ENCODE assay signal across 15 mouse cellular contexts in genomic region chr14:47646246-47646645, GRCm38 (mm10). TPM values are rescaled to one million over a fixed set of nuclear protein-coding genes. Genes with fewer than 3 reads are reported as not detected.
A peak's percentile ranks its signal among the peaks of the same experiment; 100 is the strongest.
DNase-seq lines count a peak whose midpoint lies in the region; ATAC-seq and TF ChIP-seq lines count a peak whose summit lies in the region.
"Had no signal": no experiment of that assay in that cellular context is flagged by ENCODE, and none has a peak within 500 bp of the region (broad histone marks: within the 10 kb centered on the region; RNA-seq: fewer than 3 reads in every experiment).

No protein-coding gene starts in this region.

- DNase-seq in embryo, embryonic 10 days (ENCODE audit: low spot score): peak; percentile 16
- no peak for DNase-seq in embryo, embryonic 9.5 days (ENCODE audit: extremely low spot score)
- peak; percentile 31 for DNase-seq in heart, postnatal 0 days (ENCODE audit: low spot score)
- peak; percentile 39 for DNase-seq in lung, embryonic 14.5 days
- no peak for DNase-seq in lung, postnatal 14 days
- DNase-seq in adrenal gland, postnatal 36 days: peak; percentile 50 to 62
- DNase-seq: cerebellum, adult 9-10 months; lung, adult 18-20 months had no signal

- no peak overlapping the region for H3K4me2 ChIP-seq in heart, postnatal 0 days (ENCODE audit: low read depth, low read length)
- H3K4me2 ChIP-seq in heart, embryonic 11.5 days: no peak overlapping the region
- no peak overlapping the region for H3K4me2 ChIP-seq in lung, embryonic 14.5 days
- H3K4me2 ChIP-seq: hindbrain, embryonic 13.5 days; liver, embryonic 11.5 days had no signal

- no peak overlapping the region for H3K9ac ChIP-seq in heart, postnatal 0 days (replicated peaks; ENCODE audit: low read depth, low read length)
- no peak overlapping the region for H3K9ac ChIP-seq in heart, embryonic 11.5 days (ENCODE audit: low read depth, low read length)
- H3K9ac ChIP-seq in lung, embryonic 14.5 days: no peak overlapping the region
- H3K9ac ChIP-seq: hindbrain, embryonic 13.5 days had no signal

- H3K27ac ChIP-seq in heart, postnatal 0 days (ENCODE audit: low read depth): no peak overlapping the region
- no peak overlapping the region for H3K27ac ChIP-seq in heart, embryonic 11.5 days (ENCODE audit: low read depth, low read length)
- H3K27ac ChIP-seq in lung, embryonic 14.5 days (ENCODE audit: low read depth): no peak overlapping the region
- H3K27ac ChIP-seq: hindbrain, embryonic 13.5 days; macrophage; midbrain, embryonic 10.5 days; stomach, postnatal 0 days had no signal

- no peak overlapping the region for H3K4me3 ChIP-seq in heart, postnatal 0 days (ENCODE audit: low read depth, low read length)
- no peak overlapping the region for H3K4me3 ChIP-seq in heart, embryonic 11.5 days (ENCODE audit: low read depth, low read length)
- H3K4me3 ChIP-seq in lung, embryonic 14.5 days (ENCODE audit: low read depth, low read length): no peak overlapping the region
- H3K4me3 ChIP-seq: hindbrain, embryonic 13.5 days; midbrain, embryonic 10.5 days had no signal

- 38% methylated on average over 5 of the region's 5 CpGs for WGBS in heart, postnatal 0 days
- 36% methylated on average over 5 of the region's 5 CpGs for WGBS in heart, embryonic 11.5 days (ENCODE audit: insufficient replicate concordance)
- 22% methylated on average over 5 of the region's 5 CpGs for WGBS in lung, embryonic 14.5 days

- no peak for ATAC-seq in heart, postnatal 0 days (ENCODE audit: insufficient read depth, low read depth)
- ATAC-seq in heart, embryonic 11.5 days (replicated peaks; ENCODE audit: insufficient number of reproducible peaks, low FRiP score, low TSS enrichment): no peak
- ATAC-seq in lung, embryonic 14.5 days (ENCODE audit: insufficient read depth): no peak
- ATAC-seq: forebrain, embryonic 16.5 days had no signal

- H3K36me3 ChIP-seq in heart, postnatal 0 days (replicated peaks; ENCODE audit: control insufficient read depth, insufficient read depth, low read length): no peaks in the 10 kb centered on the region
- H3K36me3 ChIP-seq in heart, embryonic 11.5 days (ENCODE audit: control insufficient read depth, insufficient read depth, low read length): no peaks in the 10 kb centered on the region
- no peaks in the 10 kb centered on the region for H3K36me3 ChIP-seq in lung, embryonic 14.5 days (ENCODE audit: insufficient read depth)
- H3K36me3 ChIP-seq: hindbrain, embryonic 13.5 days; midbrain, embryonic 10.5 days had no signal

- H3K9me3 ChIP-seq in heart, postnatal 0 days (replicated peaks; ENCODE audit: control insufficient read depth, low read length): no peaks in the 10 kb centered on the region
- H3K9me3 ChIP-seq in heart, embryonic 11.5 days (replicated peaks; ENCODE audit: control insufficient read depth, low read length): no peaks in the 10 kb centered on the region
- H3K9me3 ChIP-seq in lung, embryonic 14.5 days (ENCODE audit: low read depth, low read length): no peaks in the 10 kb centered on the region
- H3K9me3 ChIP-seq: hindbrain, embryonic 13.5 days; midbrain, embryonic 10.5 days had no signal

- no peak for TF ChIP-seq EP300 in heart, postnatal 0 days (IDR thresholded peaks at IDR 0.05; ENCODE audit: low read depth)

- peaks cover 13% of the 10 kb centered on the region; the same call in 1 of the 2 replicates for H3K4me1 ChIP-seq in heart, postnatal 0 days (ENCODE audit: control insufficient read depth, insufficient read depth)
- H3K4me1 ChIP-seq in heart, embryonic 11.5 days (ENCODE audit: control insufficient read depth, insufficient read depth, low read length): peaks cover 9% of the 10 kb centered on the region; the same call in 1 of the 2 replicates
- 0 out of 2 replicates have a peak, but pooled peaks cover 6% of the 10 kb centered on the region for H3K4me1 ChIP-seq in lung, embryonic 14.5 days (ENCODE audit: insufficient read depth)

- no peak for TF ChIP-seq CTCF in heart, postnatal 0 days (IDR thresholded peaks at IDR 0.05; ENCODE audit: low read depth)
- TF ChIP-seq CTCF in lung, embryonic 14.5 days (IDR thresholded peaks at IDR 0.05; ENCODE audit: low read depth): no peak

- no peaks in the 10 kb centered on the region for H3K27me3 ChIP-seq in heart, postnatal 0 days (ENCODE audit: control insufficient read depth, insufficient read depth, low read length)
- H3K27me3 ChIP-seq in heart, embryonic 11.5 days (ENCODE audit: control insufficient read depth, insufficient read depth, low read length): no peaks in the 10 kb centered on the region
- H3K27me3 ChIP-seq in lung, embryonic 14.5 days (ENCODE audit: insufficient read depth, low read length): no peaks in the 10 kb centered on the region

RNA-seq across cellular contexts. Expression of gene Ktn1, which starts 2.0 kb away (rescaled TPM):
- 31.7 and 35.6 TPM in 2 replicates for total RNA-seq in heart, postnatal 0 days (2014; rRNA removed; ENCODE audit: low replicate concordance)
- polyA plus RNA-seq in heart, postnatal 0 days (2015; fragmentation: Nextera tagmentation; extraction: Ambion mirVana): 104 and 107 TPM in 2 replicates
- 96.6 and 105 TPM in 2 replicates for polyA plus RNA-seq in heart, embryonic 11.5 days (2014; fragmentation: Nextera tagmentation; extraction: Ambion mirVana)
- polyA plus RNA-seq in lung, embryonic 14.5 days (2014; fragmentation: Nextera tagmentation; extraction: Ambion mirVana): 68.7 and 72.6 TPM in 2 replicates
- total RNA-seq in adrenal gland, postnatal 36 days (2021): 10 to 100 TPM; 58.5 to 63.3 TPM

Comparison
In these comparisons a context has a peak if more than half of its experiments do, and no peak if none do; other contexts are left out.
1. DNase-seq: peak in embryo, embryonic 10 days (single experiment), heart, postnatal 0 days (single experiment), lung, embryonic 14.5 days (single experiment) and adrenal gland, postnatal 36 days (2 of 2); none in embryo, embryonic 9.5 days (single experiment) and lung, postnatal 14 days (single experiment).